Mouse (Mus musculus) urinary bladder, postnatal 4 days (tissue): ENCODE data around the gene Sucnr1.
"Not testable (repeated sequence)": the region's sequence is repeated elsewhere in the genome, so short reads cannot be mapped to it uniquely, and the experiment has no call there.

Experiments used
- DNase-seq, 2 experiments: peaks; one replicate each; pipeline ENCODE4 v3.0.0; 2021 to 2022; ENCODE audit warnings: low spot score in 2 of 2

Gene Sucnr1

GRCm38 (mm10) chr3:60081648-60082047 is at the start of gene Sucnr1:
Sucnr1 (plus strand) TSS chr3:60081869.
- DNase-seq, result no peak

- DNase-seq, result no peak
Observed at GRCm38 (mm10) chr3:60046221-60046913, 35.3 kb upstream of the Sucnr1 start.

GRCm38 (mm10) chr3:60053231-60053927 is 28.3 kb upstream of the Sucnr1 start:
- DNase-seq, result no peak

- no peak for DNase-seq
Observed at GRCm38 (mm10) chr3:60053931-60054330, 27.7 kb upstream of the Sucnr1 start.

GRCm38 (mm10) chr3:60056451-60056850 is 25.2 kb upstream of the Sucnr1 start:
- no peak for DNase-seq

- DNase-seq, result no peak
Observed at GRCm38 (mm10) chr3:60057070-60057808, 24.4 kb upstream of the Sucnr1 start.

GRCm38 (mm10) chr3:60057809-60058082 is 23.9 kb upstream of the Sucnr1 start:
- no peak for DNase-seq

- no peak for DNase-seq
Observed at GRCm38 (mm10) chr3:60078883-60079415, 2.7 kb upstream of the Sucnr1 start.

- no peak for DNase-seq
Observed at GRCm38 (mm10) chr3:60080572-60080971, 1.1 kb upstream of the Sucnr1 start.

- DNase-seq, result no peak
Observed at GRCm38 (mm10) chr3:60082746-60083145, 1.1 kb downstream of the Sucnr1 start.

GRCm38 (mm10) chr3:60085729-60086128 is 4.1 kb downstream of the Sucnr1 start:
- DNase-seq, result no peak

- no peak for DNase-seq
Observed at GRCm38 (mm10) chr3:60091321-60091720, 9.7 kb downstream of the Sucnr1 start.

GRCm38 (mm10) chr3:60094386-60095156 is 12.9 kb downstream of the Sucnr1 start:
- DNase-seq, result no peak

- no peak for DNase-seq
Observed at GRCm38 (mm10) chr3:60096941-60097340, 15.3 kb downstream of the Sucnr1 start.

GRCm38 (mm10) chr3:60097485-60097884 is 15.8 kb downstream of the Sucnr1 start:
- DNase-seq, result no peak

- no peak for DNase-seq
Observed at GRCm38 (mm10) chr3:60098521-60098920, 16.9 kb downstream of the Sucnr1 start.

GRCm38 (mm10) chr3:60104462-60105109 is 22.9 kb downstream of the Sucnr1 start:
- no peak for DNase-seq

- DNase-seq, result not testable (repeated sequence)
Observed at GRCm38 (mm10) chr3:60106446-60106845, 24.8 kb downstream of the Sucnr1 start.

GRCm38 (mm10) chr3:60107736-60108135 is 26.1 kb downstream of the Sucnr1 start:
- no peak for DNase-seq

GRCm38 (mm10) chr3:60108815-60109214 is 27.1 kb downstream of the Sucnr1 start:
- DNase-seq, result no peak

- DNase-seq, result no peak
Observed at GRCm38 (mm10) chr3:60111135-60111710, 29.6 kb downstream of the Sucnr1 start.
